Mouse (Mus musculus) CD4-positive, CD25-positive, alpha-beta regulatory T cell, adult 2 months (primary cell): ENCODE measurements around the gene 1700028P14Rik.

Experiments
- DNase-seq: peaks from one replicate; pipeline ENCODE4 v3.0.0-alpha.2; 2012; ENCODE audit warnings: low read depth, low spot score

1700028P14Rik gene

DNA sequence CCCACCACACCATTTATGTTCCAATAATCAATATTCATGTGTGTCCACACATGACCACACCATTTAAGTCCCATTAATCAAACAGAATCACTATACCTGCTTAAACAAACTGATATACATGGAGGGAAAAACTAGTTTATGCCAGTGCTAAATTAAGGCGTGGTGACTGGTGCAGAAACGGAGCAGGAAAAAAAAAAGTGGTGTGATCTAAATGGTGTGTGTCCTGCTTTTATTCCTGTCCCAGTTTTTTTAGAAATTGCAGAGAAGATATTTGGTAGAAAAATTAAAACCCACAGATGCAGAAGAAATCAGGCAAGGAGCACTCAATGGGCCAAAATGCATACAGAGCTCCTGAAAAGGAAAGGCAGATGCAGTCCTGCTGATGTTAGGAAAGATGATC lies 44.7 kb downstream of the 1700028P14Rik start:
- no peak for DNase-seq

DNA sequence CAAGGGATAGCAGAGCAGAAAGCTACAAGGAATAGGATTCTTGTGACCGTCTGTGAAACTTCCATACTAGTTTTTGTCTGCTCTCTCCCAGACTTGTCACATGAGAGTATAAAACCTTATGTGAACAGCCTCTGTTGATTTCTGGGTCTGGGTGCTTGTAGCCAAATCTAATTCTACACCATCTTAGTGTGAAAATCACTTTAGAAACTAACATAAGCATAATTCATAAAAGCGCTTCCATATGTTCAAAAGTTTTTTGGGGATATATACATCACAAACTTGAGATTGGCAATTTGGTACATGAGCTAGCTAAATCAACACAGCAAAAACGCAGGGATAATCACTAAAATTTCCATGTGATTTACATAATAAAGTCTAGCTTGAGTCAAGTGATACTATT lies 57.7 kb downstream of the 1700028P14Rik start:
- DNase-seq: no peak

DNA sequence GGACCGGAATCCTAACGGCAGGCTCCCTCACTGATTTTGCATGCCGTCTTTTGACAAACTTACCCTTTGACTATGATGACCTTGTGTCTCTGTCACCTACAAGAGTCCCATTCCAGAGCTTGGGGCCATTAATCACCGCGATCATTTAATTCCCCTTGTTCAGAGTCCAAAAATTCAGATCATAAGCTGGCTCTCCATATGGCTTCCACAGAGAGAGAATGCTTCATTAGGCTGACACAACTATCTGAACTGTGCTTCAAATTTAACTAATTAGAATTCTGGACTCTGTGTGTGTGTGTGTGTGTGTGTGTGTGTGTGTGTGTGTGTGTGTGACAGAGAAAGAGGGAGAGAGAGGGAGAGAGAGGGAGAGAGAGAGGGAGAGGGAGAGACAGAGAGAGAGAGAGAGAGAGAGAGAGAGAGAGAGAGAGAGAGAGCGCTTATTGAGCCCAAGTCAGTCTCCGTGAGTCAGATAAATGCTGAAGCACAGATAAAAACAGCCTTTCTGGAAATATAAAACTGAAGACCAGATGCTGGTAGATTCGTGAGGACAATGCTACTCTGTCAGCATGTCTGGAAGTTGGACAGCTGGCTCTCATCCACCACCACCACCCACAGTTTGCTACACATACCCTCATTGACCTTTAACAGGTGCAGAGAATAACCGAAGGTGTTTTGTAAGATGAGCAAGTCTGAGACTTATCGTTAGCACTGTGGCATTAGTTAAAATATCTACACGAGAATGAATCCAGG lies 73.8 kb downstream of the 1700028P14Rik start:
- no peak for DNase-seq

DNA sequence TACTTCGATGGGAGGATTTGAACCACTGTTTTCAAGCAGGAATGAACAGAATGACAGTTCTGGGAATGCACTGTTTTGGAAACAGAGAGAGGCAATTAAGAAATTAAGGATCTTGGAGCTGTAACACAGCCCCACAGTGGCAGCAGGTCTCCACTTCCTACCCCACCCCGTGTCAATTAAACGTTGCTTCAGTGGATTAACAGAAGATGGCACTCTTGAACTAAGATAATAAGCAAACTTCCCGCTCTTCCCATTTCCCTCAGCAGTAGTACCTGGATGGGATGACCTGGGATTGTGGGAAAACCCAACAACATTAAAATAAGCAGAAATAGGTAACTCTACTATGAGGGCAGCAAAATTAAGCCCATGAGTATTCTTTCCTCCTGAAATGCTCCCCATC lies 75.9 kb downstream of the 1700028P14Rik start:
- no peak for DNase-seq

DNA sequence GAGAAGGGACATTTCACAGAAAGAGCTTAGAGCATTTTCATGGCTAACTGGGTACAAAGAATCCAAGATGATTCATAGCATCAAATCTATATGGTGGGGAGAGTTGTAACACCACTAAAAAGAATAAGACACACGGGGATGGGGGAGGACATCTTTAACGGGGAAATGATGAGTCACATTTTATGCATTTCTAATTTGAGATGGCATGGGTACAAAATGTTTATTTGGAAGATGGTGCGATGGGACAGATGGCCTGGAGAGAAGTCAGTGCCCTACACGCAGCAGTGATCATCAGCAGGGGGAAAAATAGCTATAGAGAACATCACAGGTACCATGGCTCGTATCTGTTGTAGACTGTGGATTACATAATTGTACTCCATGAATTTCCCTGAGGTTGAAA lies 88.9 kb downstream of the 1700028P14Rik start:
- DNase-seq: no peak

DNA sequence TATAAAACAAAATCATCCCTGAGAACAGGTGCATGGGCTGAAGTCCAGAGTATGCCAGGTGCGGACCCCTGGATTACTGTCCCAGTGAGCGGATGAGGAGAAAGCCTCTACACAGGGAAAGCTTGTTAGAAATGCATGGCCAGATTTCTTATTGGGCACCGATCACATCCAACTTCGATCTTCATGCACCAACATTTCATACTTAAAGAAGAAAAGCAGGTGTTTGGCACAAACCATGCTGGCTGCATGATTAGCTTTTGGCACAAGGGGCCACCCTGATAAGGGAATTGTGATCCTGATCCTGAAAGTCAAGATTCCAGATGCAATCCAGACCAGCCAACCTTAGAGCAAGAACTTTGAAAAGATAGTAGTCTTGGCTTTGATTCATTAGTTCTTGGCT lies 90.0 kb downstream of the 1700028P14Rik start:
- no peak for DNase-seq

DNA sequence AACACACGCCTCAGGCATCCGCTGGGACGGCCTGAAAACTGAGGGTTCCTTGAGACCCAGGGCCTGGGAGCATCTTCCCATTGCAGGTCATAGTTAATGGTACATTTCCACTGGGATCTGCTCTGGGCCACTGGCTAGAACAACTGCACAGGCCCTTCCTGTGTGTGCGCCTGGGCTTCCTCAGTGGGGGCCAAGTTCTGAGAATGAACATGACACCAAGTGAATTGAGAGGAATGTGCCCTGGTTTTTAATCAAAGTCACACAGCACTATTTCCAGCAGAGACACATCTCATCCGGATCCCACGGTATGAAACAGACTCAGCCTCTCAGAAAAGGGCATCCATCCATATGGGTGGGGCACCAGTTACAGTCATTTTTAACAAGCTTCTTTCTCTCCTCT lies 90.6 kb downstream of the 1700028P14Rik start:
- DNase-seq: no peak

DNA sequence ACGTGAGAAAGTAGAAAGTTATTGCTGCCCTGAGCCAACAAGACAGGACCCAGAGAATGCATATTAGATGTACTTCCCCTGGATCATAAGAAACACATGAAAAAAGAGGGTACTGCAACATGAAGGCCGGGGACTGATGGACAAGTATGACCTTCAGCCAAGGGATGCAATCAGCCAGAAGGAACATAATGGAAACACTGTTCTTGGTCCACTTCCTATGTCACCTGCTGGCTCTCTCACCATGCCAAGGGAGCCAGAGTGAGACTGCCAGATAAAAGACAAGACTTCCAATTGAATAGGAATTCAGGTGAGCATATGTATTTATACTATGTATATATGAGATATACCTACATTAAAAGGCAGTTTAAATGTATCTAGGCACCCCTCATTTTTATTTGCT lies 99.2 kb downstream of the 1700028P14Rik start:
- DNase-seq: no peak

DNA sequence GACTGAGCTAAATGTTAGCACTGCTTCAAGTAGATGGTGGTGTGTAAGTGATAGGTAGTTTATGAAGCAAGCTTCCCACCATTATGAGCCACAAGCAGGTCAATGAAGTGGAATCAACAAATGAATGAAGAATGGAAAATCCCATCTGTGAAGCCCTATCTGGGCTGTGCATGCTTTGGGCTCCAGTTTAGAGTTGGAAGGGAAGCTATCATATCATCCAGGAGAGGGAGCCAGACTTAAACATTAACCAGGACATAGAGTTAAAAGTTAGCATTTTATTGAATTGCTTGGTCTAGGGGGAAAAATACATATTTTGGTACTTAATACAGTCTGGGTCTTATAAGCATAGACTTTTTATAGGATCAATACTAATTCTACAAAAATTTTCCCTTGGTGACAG lies 107.0 kb downstream of the 1700028P14Rik start:
- no peak for DNase-seq

DNA sequence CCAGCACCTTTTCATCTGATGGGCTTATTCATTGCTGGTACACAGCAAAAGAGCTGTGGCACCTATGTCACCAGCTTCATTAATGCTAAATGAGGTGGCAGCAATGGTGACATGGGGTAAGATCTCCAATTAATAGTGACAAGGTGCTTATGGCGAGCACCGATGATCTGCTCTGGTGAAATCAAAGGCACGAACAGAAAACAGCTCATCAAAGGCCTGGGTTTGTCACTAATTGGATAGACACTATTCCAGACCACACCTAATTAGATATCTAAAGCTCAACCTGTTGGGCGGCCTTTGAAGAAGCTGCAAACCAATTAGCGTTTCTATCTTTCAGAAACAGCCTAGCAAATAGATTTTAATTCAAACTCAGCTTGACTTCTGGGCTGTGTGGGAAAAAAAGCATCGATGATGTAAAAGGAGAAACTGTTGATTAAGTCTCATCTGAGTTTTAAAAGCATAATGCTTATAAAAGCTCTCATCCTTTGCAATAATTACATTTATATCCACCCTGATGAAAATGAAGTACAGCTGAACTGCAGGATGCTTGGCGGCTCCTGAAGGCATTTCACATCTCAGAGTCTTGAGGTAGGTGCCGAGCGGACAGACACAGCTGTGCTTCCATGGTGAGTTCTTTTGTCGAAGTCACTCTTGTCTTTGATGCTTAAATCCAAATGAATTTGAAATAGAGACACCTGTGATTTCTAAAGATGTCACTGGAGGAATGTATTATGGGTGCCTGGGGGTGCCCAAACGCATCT lies 109.2 kb downstream of the 1700028P14Rik start:
- DNase-seq: no peak

DNA sequence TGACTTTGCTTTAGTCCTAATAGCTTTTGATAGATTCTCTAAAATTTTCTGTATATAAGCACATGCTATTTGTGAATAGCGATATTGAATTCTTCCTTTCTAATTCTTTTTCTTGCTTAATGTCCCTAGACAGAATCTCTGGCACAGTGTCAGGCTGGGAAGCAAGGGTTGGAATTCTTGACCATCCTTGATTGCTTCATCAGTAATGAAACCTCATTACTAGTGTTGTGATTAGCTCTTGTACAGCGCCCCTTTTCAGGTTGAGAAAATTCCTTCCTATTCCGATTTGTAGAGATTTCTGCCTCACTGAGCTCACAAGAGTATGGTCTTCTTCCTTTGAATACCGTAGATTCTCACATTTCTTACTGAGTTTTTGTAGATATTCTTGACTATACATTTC lies 109.9 kb downstream of the 1700028P14Rik start:
- DNase-seq: no peak

DNA sequence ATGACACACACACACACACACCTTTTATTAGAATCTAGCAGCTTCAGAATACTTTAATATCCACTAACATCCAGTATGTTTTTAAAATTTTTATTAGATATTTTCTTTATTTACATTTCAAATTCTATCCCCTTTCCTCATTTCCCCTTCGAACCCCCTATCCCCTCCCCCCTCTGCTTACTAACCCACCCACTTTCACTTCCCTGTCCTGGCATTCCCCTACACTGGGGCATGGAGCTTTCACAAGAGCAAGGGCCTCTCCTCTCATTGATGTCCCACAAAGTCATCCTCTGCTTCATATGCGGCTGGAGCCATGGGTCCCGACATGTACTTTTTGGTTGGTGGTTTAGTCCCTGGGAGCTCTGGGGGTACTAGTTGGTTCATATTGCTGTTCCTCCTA lies 116.9 kb downstream of the 1700028P14Rik start:
- no peak for DNase-seq

DNA sequence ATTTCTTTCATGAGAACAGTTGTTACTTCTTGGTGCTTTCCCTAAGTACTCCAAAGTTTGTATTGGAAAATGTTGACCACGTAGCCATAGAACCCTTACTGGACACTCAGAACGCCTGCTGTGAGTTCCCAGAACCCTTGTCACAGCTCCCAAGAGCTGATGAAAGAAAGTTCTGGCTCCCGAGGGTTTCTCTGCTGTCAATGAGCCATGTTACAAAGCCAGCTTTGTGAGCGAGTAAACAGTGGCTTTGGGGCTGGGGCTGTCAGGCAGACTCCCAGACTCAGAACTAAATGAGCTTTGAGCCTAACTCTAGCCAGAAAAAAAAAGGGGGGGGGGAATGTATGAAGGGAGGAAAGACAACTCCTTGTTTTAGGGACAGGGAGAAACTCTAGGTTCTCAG lies 120.7 kb downstream of the 1700028P14Rik start:
- no peak for DNase-seq

DNA sequence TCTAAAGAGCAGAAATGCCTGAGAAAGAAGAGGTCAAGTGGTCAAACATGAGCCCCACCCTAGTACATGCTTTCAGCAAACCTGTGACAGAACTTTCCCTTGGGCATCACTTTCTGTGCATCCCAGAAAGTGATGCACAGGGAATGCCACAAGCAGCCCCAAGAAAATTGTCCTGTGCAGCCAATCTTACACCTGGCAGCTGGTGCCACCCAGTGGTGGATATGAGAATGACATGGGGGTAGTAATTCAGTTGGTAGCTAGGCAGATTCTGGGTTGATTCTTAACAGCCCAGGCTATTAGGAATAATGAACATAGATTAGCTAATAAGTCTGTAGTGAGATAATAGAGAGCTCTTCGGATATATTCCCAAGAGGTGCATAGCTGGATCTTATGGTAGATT lies 128.9 kb downstream of the 1700028P14Rik start:
- peak; percentile 69 for DNase-seq

DNA sequence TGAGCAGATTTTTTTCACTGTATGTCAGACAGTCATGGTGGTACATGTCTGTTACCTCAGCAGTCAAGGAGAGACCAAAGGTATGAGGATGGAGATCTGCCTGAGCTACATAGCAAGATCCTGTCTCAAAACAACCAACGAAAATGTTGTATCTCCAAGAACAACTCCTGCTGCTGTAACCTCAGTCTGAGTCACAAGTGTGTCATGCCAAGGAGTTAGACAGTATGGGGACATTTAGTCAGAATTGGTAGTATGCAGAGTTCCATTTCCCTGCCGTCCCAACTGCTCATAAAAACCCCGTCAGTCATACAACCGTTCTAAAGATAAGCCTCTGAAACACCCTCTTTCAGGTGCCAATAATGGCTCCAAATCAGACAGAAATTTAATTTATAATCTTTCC lies 130.8 kb downstream of the 1700028P14Rik start:
- DNase-seq: no peak

DNA sequence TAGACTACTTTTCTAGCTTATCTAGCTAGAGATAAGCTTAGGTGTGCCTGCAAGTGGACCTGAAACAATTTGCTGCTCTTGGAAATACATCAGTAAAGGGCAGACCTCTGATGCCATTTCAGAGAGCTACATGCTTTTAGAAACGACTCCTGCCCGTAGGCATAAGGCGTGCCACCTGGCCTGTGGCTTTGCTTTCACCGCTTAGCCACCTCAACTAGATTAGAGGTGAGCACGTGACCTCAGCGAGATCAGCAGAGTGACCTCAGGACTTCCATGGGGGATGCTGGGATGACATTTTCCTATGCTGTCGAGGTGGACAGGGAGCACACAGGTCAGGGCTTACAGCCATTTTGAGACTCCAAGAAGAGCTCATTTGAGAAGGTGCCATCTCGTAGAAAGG lies 131.5 kb downstream of the 1700028P14Rik start:
- no peak for DNase-seq

DNA sequence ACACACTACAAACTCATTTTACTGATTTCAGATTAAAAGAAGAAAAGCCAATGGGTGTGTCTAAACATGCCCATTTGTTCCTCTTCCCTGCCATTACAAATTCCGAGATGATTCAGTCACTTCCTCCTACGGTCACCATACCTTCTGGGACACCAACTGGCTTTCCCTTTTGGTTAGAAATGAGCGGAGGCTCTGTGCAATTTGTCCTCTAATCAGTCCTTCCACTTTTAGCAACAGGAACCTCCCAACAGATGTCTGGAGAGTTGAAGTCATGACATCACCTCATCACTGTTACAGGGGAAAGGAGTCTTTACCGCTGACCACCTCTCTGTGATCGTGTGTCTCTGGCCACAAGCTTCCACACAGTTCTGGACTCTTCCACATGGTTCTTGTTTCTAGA lies 132.0 kb downstream of the 1700028P14Rik start:
- no peak for DNase-seq

DNA sequence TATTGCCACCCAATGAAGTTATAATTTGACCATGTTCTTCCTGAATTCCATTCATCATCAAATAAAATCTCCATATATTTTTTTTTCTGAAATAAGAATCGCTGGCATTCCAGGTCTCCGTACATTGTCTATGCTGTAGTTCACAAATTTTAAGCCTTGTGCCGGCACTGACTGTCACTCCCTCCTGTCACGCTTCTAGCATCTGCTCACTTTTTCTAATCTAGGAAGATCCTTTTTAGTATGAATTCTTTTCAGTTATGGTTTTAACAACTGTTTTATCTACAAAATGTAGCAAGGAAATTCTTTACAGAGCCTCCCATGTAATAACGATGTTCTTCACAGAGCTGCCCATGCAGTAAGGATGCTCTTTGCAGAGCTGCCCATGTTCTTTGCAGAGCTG lies 134.1 kb downstream of the 1700028P14Rik start:
- DNase-seq: no peak

DNA sequence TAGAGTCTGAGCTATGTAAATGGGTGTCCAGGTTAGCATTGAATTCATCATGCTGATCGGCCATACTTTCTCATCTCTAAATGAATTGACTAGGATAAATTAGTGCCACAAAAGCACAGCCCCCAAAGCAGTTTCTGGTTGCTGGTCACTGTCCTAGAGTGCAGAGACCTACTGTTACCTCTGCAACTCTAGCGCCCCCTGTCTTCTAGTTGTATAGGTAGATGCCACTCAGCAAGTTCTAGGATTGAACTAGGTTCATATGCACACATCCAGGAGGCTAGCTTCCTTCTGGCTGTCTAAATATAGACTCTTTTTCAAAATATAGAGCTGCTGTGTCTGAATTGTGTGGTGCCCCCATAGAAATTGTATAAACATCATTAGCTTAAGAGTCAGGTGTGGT lies 141.3 kb downstream of the 1700028P14Rik start:
- peak; percentile 19 for DNase-seq
